Mouse (Mus musculus): ENCODE results near the gene Hdac1.

GRCm38 (mm10) chr4:129558321-129558955 is 15.9 kb upstream of the Hdac1 start:
- TF ChIP-seq CTCF (IDR thresholded peaks at IDR 0.05; ENCODE audit: borderline replicate concordance, insufficient read depth, low read length) (no peak), POLR2A (IDR thresholded peaks at IDR 0.05; ENCODE audit: low read depth, low read length) (no peak)

All from embryonic fibroblast, embryonic 13.5 days (primary cell).